Mouse (Mus musculus): ENCODE results near the gene Flad1.

- TF ChIP-seq CTCF (IDR thresholded peaks at IDR 0.05; ENCODE audit: borderline replicate concordance, control insufficient read depth, extremely low read depth, insufficient read depth, low read length, poor library complexity) (peak; percentile 84), POLR2A (IDR thresholded peaks at IDR 0.05; ENCODE audit: control insufficient read depth, extremely low read depth, insufficient read depth, low read length, poor library complexity) (0 out of 2 replicates have a peak, but pooled peaks have one; percentile 22)
These were observed 45.3 kb upstream of the Flad1 start for GRCm38 (mm10) chr3:89456726-89457665.
